Mouse (Mus musculus): Measurements from ENCODE around the gene Eef2. TPM values are rescaled to one million over a fixed set of nuclear protein-coding genes. Genes with fewer than 3 reads are reported as not detected.
"Not testable (repeated sequence)": the region's sequence is repeated elsewhere in the genome, so short reads cannot be mapped to it uniquely, and the experiment has no call there.

Gene Eef2
- total RNA-seq, 4 experiments from 2014 or later, result 928 to 998 (median 954) TPM

- no peak for DNase-seq (ENCODE audit: low spot score in 2 of 2)
Measured at GRCm38 (mm10) chr10:81179451-81180342, 3.3 kb downstream of the Eef2 start.

GRCm38 (mm10) chr10:81180946-81181345 is 4.5 kb downstream of the Eef2 start:
- DNase-seq (ENCODE audit: low spot score in 2 of 2), result no peak

- DNase-seq (ENCODE audit: low spot score in 2 of 2), result not testable (repeated sequence)
Measured at GRCm38 (mm10) chr10:81181860-81182259, 5.4 kb downstream of the Eef2 start.

- peak; percentile 94 to 99 for DNase-seq (ENCODE audit: low spot score in 2 of 2)
Measured at GRCm38 (mm10) chr10:81182336-81183333, 6.2 kb downstream of the Eef2 start, which contains the start of gene Dapk3. TSS of gene Dapk3 (plus strand) at chr10:81183005.

- no peak for DNase-seq (ENCODE audit: low spot score in 2 of 2)
Measured at GRCm38 (mm10) chr10:81183805-81184204, 7.4 kb downstream of the Eef2 start, which contains the start of gene 4930442H23Rik. TSS of gene 4930442H23Rik (minus strand) at chr10:81183849.

- no peak for DNase-seq (ENCODE audit: low spot score in 2 of 2)
Measured at GRCm38 (mm10) chr10:81184765-81185164, 8.3 kb downstream of the Eef2 start.

- no peak for DNase-seq (ENCODE audit: low spot score in 2 of 2)
Measured at GRCm38 (mm10) chr10:81187161-81187560, 10.7 kb downstream of the Eef2 start.

GRCm38 (mm10) chr10:81189821-81190220 is 13.4 kb downstream of the Eef2 start:
- DNase-seq (ENCODE audit: low spot score in 2 of 2), result no peak

- no peak for DNase-seq (ENCODE audit: low spot score in 2 of 2)
Measured at GRCm38 (mm10) chr10:81190236-81190911, 13.9 kb downstream of the Eef2 start.

GRCm38 (mm10) chr10:81190912-81191321 is 14.5 kb downstream of the Eef2 start:
- no peak for DNase-seq (ENCODE audit: low spot score in 2 of 2)

- no peak for DNase-seq (ENCODE audit: low spot score in 2 of 2)
Measured at GRCm38 (mm10) chr10:81191342-81191982, 15.0 kb downstream of the Eef2 start.

GRCm38 (mm10) chr10:81192270-81192967 is 16.0 kb downstream of the Eef2 start:
- DNase-seq (ENCODE audit: low spot score in 2 of 2), result peak; percentile 76 to 89

GRCm38 (mm10) chr10:81192968-81193501 is 16.6 kb downstream of the Eef2 start:
- no peak for DNase-seq (ENCODE audit: low spot score in 2 of 2)

GRCm38 (mm10) chr10:81193991-81194774 is 17.8 kb downstream of the Eef2 start:
- DNase-seq (ENCODE audit: low spot score in 2 of 2), result no peak

GRCm38 (mm10) chr10:81195300-81195699 is 18.9 kb downstream of the Eef2 start:
- no peak for DNase-seq (ENCODE audit: low spot score in 2 of 2)

- no peak for DNase-seq (ENCODE audit: low spot score in 2 of 2)
Measured at GRCm38 (mm10) chr10:81196470-81197065, 20.1 kb downstream of the Eef2 start.

GRCm38 (mm10) chr10:81197305-81197704 is 20.9 kb downstream of the Eef2 start:
- DNase-seq (ENCODE audit: low spot score in 2 of 2), result no peak

GRCm38 (mm10) chr10:81198230-81198629 is 21.8 kb downstream of the Eef2 start:
- no peak for DNase-seq (ENCODE audit: low spot score in 2 of 2)
